Mouse (Mus musculus): ENCODE measurements around the gene Ywhah.

Gene Ywhah

DNA sequence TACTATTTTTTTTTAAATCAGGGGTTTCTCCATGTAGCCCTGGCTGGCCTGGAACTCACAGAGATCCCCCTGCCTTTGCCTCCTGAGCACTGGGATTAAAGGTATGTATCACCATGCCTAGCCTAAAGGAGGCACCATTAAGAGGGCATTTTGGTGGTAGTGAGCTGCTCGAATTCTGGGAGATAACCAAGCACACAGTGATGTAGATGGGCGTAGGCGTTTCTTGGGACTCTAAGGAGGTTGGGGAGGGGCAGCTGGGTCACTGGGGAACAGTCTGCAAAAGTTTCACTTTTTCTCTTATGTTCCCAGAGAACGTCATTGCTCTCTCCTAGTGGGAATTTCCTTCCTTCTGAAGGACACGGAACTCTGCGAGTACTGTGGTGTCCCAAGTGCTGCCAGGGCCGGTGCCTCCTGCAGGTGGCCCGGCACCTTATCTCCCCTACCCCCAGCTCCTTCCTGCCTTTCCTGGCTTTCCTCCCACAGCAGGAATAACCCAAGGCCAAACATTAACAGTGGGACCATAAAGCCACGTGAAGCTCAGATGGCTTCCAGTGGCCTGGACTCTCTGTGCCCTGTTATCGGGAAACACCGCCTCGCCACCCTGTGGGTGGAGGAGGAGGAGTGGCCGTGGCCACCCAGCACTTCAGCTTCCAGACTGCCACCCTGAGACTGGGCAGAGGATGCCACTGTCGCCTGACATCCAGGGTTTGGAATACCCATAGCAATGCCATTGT is 34.4 kb downstream of the Ywhah start:
- DNase-seq (ENCODE audit: low spot score) = no peak

DNA sequence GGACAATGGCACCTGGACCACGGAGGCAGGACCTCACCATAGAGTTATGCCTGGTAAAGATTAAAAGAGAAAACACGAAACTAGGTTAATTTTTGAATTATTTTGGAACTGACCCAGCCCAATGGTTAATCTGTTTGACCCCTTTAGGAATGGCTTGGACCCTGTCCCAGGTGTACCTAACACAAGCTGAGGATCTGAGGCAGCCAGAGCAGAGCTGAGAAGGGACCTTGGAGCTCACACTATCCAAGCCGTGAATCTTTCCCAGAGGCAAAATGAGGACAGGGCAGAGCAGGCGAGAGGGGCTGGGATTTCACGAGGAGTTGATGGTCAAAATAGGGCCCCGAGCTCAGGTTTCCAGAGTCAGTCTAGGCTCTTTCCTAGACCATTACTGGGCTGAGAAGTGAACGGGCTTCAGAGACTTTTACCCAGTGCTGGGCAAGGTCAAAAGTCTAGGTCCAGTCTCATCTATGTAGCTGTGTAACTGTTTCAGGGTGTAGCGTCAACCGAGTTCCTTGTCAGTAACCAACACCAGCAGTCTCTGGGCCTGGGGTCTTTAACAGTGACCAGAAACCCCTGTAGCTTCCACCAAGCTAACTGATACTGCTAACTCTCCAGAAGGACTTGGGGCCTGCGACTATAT is 37.6 kb downstream of the Ywhah start:
- no peak for DNase-seq (ENCODE audit: low spot score)

GRCm38 (mm10) chr5:33070071-33070470 is 51.5 kb downstream of the Ywhah start:
- DNase-seq (ENCODE audit: low spot score) = no peak

DNA sequence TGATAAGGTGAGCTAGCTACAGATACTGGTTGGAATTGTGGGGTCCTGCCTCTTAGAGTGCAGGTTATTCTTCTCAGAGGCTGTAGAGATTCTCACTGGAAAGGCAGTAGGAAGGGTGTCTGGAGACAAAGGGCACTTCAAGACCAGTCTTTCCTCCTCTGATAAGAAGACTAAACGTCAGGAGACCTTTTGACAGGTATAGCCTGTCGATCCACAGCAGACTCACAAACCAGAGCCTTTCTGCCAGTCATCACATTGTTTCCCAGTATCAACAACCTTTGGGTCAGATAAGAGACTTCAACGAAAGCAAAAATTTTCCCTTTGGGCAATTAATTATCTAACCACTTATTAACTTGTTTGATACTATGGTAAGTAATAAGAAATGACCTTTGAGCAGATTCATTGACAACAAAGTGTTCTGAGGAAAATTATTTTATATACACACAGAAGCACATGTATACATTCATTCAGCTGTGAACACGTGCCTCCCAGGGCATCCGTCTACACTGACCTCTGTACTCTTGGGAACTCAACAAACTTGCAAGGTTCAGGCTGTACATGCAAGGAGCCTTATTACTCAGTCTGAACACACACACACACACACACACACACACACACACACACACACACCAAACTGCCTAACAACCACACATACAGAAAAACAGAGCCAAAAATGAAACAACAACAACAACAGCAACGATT is 58.0 kb downstream of the Ywhah start:
- DNase-seq (ENCODE audit: low spot score) = no peak

All from layer of hippocampus, adult 11-12 months (tissue).